Mouse (Mus musculus) cortical plate, adult 2 months (tissue): ENCODE measurements around the gene Gm49416.

Experiments
- CTCF ChIP-seq: fragments of 200-500 bp; IDR thresholded peaks from 2 replicates; pipeline ENCODE4 v1.5.1; 2011; ENCODE audit warnings: mild to moderate bottlenecking, control low read depth, low read length; ENCODE audit not compliant: insufficient read depth; ENCODE audit errors: extremely low read depth
- POLR2A ChIP-seq: fragments of 200-500 bp; IDR thresholded peaks from 2 replicates; pipeline ENCODE4 v1.6.1; 2011; ENCODE audit warnings: mild to moderate bottlenecking, low read length, control low read depth; ENCODE audit not compliant: insufficient read depth; ENCODE audit errors: extremely low read depth

DNA sequence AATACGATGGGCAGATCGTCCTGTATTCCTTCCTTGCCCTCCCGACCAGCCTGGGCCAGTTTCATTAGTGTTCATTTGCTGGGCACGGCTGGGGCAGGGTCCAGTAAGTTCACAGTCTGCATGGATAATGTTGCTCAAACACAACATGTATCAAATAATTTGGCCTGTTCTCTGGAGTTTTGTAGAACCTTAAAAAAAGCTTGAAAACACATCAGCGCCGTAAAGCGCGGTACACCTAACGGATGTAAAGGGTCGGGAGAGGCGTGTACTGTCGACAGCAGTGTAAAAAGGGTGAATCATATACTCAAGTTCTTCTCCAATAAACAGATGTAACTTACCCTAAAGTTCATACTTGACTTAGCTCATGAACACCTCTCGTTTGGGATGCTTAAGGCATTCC lies 9.8 kb downstream of the Gm49416 start:
- TF ChIP-seq POLR2A (no peak), CTCF (no peak)
